Mouse (Mus musculus): Measurements from ENCODE around the gene Ccr10. TPM values are rescaled to one million over a fixed set of nuclear protein-coding genes. Genes with fewer than 3 reads are reported as not detected.

The Ccr10 gene
- total and polyA plus RNA-seq, 3 experiments = not detected

DNA sequence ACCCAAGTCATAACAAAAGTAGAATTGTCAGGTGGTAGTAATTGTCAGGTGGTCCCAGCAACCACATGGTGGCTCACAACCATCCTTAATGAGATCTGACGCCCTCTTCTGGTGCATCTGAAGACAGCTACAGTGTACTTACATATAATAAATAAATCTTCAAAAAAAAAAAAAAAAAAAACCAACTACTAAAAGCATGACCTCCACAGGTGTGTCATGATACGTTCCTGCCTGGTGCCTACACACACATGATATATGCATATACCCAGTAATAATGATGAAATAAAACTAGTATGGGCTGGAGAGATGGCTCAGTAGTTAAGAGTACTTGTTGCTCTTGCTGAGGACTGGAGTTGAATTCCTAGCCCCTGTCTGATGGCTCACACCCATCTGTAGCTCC is 24.2 kb downstream of the Ccr10 start:
- no peak for DNase-seq (ENCODE audit: low read depth, low spot score)
- H3K27me3 ChIP-seq (ENCODE audit: control insufficient read depth in 1 of 2, insufficient read depth in 2 of 2, low read length in 2 of 2) = no peaks in the 10 kb centered on the region; a peak in 3 of 4 replicates
- H3K4me1 ChIP-seq (ENCODE audit: control insufficient read depth in 1 of 2, insufficient read depth in 2 of 2, low read length in 2 of 2) = peaks cover 3 to 9% of the 10 kb centered on the region in 2 experiments; a peak in 2 of 4 replicates
- no peaks in the 10 kb centered on the region for H3K9me3 ChIP-seq (replicated peaks; ENCODE audit: insufficient read depth, low read length)
- H3K9ac ChIP-seq (ENCODE audit: control insufficient read depth, low read depth, low read length, poor library complexity, severe bottlenecking) = no peak overlapping the region
- H3K4me3 ChIP-seq (ENCODE audit: control insufficient read depth in 1 of 2, insufficient read depth in 1 of 2, low read depth in 2 of 2, low read length in 2 of 2) = no peak overlapping the region
- no peaks in the 10 kb centered on the region for H3K79me2 ChIP-seq (ENCODE audit: control insufficient read depth, insufficient read depth, low read length, poor library complexity)
- no peak overlapping the region for H3K27ac ChIP-seq (ENCODE audit: control insufficient read depth, low read depth, low read length)
- TF ChIP-seq ZNF384 (IDR thresholded peaks at IDR 0.05; ENCODE audit: low read depth, low read length) (peak; percentile 82), SIN3A (IDR thresholded peaks at IDR 0.05; ENCODE audit: low read length) (no peak), MAX (IDR thresholded peaks at IDR 0.05; ENCODE audit: low read length) (no peak), ZC3H11A (IDR thresholded peaks at IDR 0.05; ENCODE audit: low read depth, low read length) (no peak), CTCF (IDR thresholded peaks at IDR 0.05 in 2 of 3, conservative IDR thresholded peaks at IDR 0.05 in 1 of 3; ENCODE audit: control insufficient read depth in 1 of 3, insufficient read depth in 1 of 3, low read depth in 2 of 3, low read length in 3 of 3, poor library complexity in 1 of 3, severe bottlenecking in 1 of 3) (peak in 1 of 3 experiments; percentile 21; a peak in 1 of 6 replicates)
- no peaks in the 10 kb centered on the region; a peak in 1 of 4 replicates for H3K36me3 ChIP-seq (ENCODE audit: control insufficient read depth in 1 of 2, insufficient read depth in 2 of 2, low read length in 2 of 2)

DNA sequence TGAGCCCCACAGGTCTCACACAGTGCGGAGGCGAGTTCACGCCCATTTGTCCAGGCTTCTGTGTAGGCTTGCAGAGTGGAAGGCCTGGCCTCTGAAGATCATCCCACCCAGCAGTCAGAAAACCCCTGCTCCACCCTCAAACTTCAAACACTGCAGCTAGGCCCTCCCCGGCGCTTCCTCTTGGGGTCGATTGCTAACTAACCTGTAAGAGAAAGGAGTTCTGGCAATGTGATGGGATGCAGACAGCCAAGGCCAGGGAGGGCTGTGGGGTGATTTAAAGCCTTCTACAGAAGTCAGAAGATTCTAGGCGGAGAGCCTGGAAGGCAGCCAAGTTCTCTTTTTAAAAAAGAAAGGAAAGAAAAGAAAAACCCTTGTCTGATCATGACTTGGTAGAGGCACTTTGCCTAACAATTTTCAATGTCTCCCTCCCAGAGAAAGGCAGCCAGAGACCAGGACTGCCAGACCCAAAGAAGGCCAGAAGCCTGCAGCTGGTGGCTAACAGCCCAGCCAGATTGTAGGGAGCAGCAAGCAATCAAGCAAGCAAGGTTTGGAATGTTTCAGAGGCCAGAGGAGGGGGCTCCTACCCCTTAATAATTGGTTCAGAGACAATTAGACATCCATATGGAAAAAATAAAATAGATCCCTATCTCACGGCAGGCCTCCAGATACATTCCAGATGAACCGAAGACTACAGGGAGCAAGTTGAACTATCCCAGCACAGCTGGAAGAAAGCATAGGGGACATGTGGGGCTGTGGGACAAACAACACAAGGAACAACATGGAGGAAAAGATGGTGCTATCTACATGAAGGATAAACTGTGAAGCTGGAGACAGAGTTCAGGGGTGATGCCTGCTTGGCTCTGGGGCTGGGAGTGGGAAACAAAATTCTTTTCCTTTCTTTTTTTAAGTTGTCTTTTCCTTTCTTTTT is 25.8 kb downstream of the Ccr10 start:
- H3K27me3 ChIP-seq (ENCODE audit: control insufficient read depth in 1 of 2, insufficient read depth in 2 of 2, low read length in 2 of 2) = no peaks in the 10 kb centered on the region; a peak in 4 of 4 replicates
- DNase-seq (ENCODE audit: low read depth, low spot score) = peak; percentile 82
- TF ChIP-seq TBP (IDR thresholded peaks at IDR 0.05; ENCODE audit: low read depth, low read length) = 0 out of 2 replicates have a peak, but pooled peaks have one; percentile 39
- TF ChIP-seq EP300 (IDR thresholded peaks at IDR 0.05; ENCODE audit: low read depth in 1 of 2, low read length in 2 of 2) = peak in 1 of 2 experiments; percentile 14; a peak in 1 of 4 replicates
- no peak for TF ChIP-seq ZKSCAN1 (IDR thresholded peaks at IDR 0.05; ENCODE audit: low read depth, low read length)
- TF ChIP-seq ZNF384 (IDR thresholded peaks at IDR 0.05; ENCODE audit: low read depth, low read length) = 0 out of 2 replicates have a peak, but pooled peaks have one; percentile 12
- TF ChIP-seq GABPA (IDR thresholded peaks at IDR 0.05; ENCODE audit: low read depth, low read length) = no peak
- no peak overlapping the region for H3K9ac ChIP-seq (ENCODE audit: control insufficient read depth, low read depth, low read length, poor library complexity, severe bottlenecking)
- H3K27ac ChIP-seq (ENCODE audit: control insufficient read depth, low read depth, low read length) = no peak overlapping the region
- no peaks in the 10 kb centered on the region for H3K79me2 ChIP-seq (ENCODE audit: control insufficient read depth, insufficient read depth, low read length, poor library complexity)
- H3K36me3 ChIP-seq (ENCODE audit: control insufficient read depth in 1 of 2, insufficient read depth in 2 of 2, low read length in 2 of 2) = no peaks in the 10 kb centered on the region; a peak in 1 of 4 replicates
- no peak overlapping the region for H3K4me3 ChIP-seq (ENCODE audit: control insufficient read depth in 1 of 2, insufficient read depth in 1 of 2, low read depth in 2 of 2, low read length in 2 of 2)
- peaks cover 3 to 9% of the 10 kb centered on the region in 2 experiments; a peak in 2 of 4 replicates for H3K4me1 ChIP-seq (ENCODE audit: control insufficient read depth in 1 of 2, insufficient read depth in 2 of 2, low read length in 2 of 2)
- no peaks in the 10 kb centered on the region for H3K9me3 ChIP-seq (replicated peaks; ENCODE audit: insufficient read depth, low read length)

DNA sequence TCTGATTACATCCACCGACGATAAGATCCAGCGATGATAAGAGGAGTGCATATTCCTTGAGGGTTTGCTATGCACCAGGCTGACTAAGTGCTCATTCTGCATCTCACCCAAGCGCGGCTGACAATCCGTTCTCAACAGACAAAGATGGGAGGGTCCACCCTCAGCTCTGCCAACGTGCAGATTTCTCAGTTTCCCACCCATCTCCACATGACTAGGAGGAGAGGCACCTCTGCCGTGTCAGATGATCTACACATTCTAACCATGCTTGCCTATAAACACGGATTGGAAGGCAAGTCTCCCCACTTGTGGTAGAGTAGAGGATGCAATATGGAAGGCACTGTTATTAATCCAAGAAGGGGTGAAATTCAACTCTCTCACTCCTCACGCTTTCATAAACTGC is 26.5 kb downstream of the Ccr10 start:
- Histone ChIP-seq H3K9ac (ENCODE audit: control insufficient read depth, low read depth, low read length, poor library complexity, severe bottlenecking) (no peak overlapping the region), H3K27me3 (ENCODE audit: control insufficient read depth in 1 of 2, insufficient read depth in 2 of 2, low read length in 2 of 2) (no peaks in the 10 kb centered on the region; a peak in 4 of 4 replicates), H3K27ac (ENCODE audit: control insufficient read depth, low read depth, low read length) (no peak overlapping the region), H3K9me3 (replicated peaks; ENCODE audit: insufficient read depth, low read length) (no peaks in the 10 kb centered on the region), H3K36me3 (ENCODE audit: control insufficient read depth in 1 of 2, insufficient read depth in 2 of 2, low read length in 2 of 2) (no peaks in the 10 kb centered on the region; a peak in 1 of 4 replicates), H3K4me3 (ENCODE audit: control insufficient read depth in 1 of 2, insufficient read depth in 1 of 2, low read depth in 2 of 2, low read length in 2 of 2) (no peak overlapping the region), H3K4me1 (ENCODE audit: control insufficient read depth in 1 of 2, insufficient read depth in 2 of 2, low read length in 2 of 2) (peaks cover 3 to 11% of the 10 kb centered on the region in 2 experiments; a peak in 2 of 4 replicates), H3K79me2 (ENCODE audit: control insufficient read depth, insufficient read depth, low read length, poor library complexity) (no peaks in the 10 kb centered on the region)
- DNase-seq (ENCODE audit: low read depth, low spot score) = no peak
- TF ChIP-seq GATA1 (IDR thresholded peaks at IDR 0.05; ENCODE audit: low read depth, low read length) = peak; percentile 68
- no peak for TF ChIP-seq MEF2A (IDR thresholded peaks at IDR 0.05; ENCODE audit: extremely low read depth, insufficient replicate concordance, low read depth, low read length, poor library complexity, severe bottlenecking)

Measured in MEL (cell line).